Mouse (Mus musculus) kidney, embryonic 16.5 days (tissue): ENCODE results near the gene Slc3a2. TPM values are rescaled to one million over a fixed set of nuclear protein-coding genes. Genes with fewer than 3 reads are reported as not detected.

ENCODE experiments used
- ATAC-seq: fragments of 200-750 bp; cut with Nextera tagmentation; 2 replicates; pipeline ENCODE4 v1.8.0; 2017; ENCODE audit warnings: moderate TSS enrichment; ENCODE audit not compliant: low FRiP score, low TSS enrichment
- H3K27ac ChIP-seq: fragments of 300-500 bp; sonication (generic); 2 replicates; pipeline ENCODE4 v1.5.1; 2014; ENCODE audit warnings: low read length
- H3K27me3 ChIP-seq: fragments of 300-500 bp; sonication (generic); 2 replicates; pipeline ENCODE4 v1.6.1; 2014; ENCODE audit warnings: low read length, control low read depth, mixed read lengths; ENCODE audit not compliant: insufficient read depth
- H3K36me3 ChIP-seq: fragments of 300-500 bp; sonication (generic); 2 replicates; pipeline ENCODE4 v1.6.1; 2014; ENCODE audit warnings: low read length, control low read depth, mixed read lengths; ENCODE audit not compliant: insufficient read depth
- H3K4me1 ChIP-seq: fragments of 300-500 bp; sonication (generic); 2 replicates; pipeline ENCODE4 v1.6.1; 2014; ENCODE audit warnings: low read length, control low read depth, mixed read lengths; ENCODE audit not compliant: insufficient read depth
- H3K4me2 ChIP-seq: fragments of 300-500 bp; sonication (generic); replicated peaks from 2 replicates; pipeline ENCODE4 v1.6.1; 2014; ENCODE audit warnings: low read depth, low read length
- H3K4me3 ChIP-seq: fragments of 300-500 bp; sonication (generic); 2 replicates; pipeline ENCODE4 v1.5.1; 2014; ENCODE audit warnings: mild to moderate bottlenecking, low read length
- H3K9ac ChIP-seq: fragments of 300-500 bp; sonication (generic); replicated peaks from 2 replicates; pipeline ENCODE4 v1.6.1; 2014; ENCODE audit warnings: low read length
- H3K9me3 ChIP-seq: fragments of 300-500 bp; sonication (generic); 2 replicates; pipeline ENCODE4 v1.6.1; 2016; ENCODE audit warnings: low read length, control low read depth
- WGBS: fragments of 180-500 bp; shearing (Covaris S2); extraction: QIAGEN DNeasy Blood & Tissue Kit; methylation state at CpG from one replicate; pipeline ENCODE4 v1.1.7; 2014; 5-methylcytosine and 5-hydroxymethylcytosine counted together
- polyA plus RNA-seq: library from polyadenylated mRNA; unstranded; fragments of >200 nt; fragmentation: Nextera tagmentation; extraction: Ambion mirVana; gene quantifications from 2 replicates; pipeline ENCODE4 v1.2.1, GENCODE M21; 2015

Slc3a2 gene
- polyA plus RNA-seq, 1 experiment from 2014 or later: 141 TPM

DNA sequence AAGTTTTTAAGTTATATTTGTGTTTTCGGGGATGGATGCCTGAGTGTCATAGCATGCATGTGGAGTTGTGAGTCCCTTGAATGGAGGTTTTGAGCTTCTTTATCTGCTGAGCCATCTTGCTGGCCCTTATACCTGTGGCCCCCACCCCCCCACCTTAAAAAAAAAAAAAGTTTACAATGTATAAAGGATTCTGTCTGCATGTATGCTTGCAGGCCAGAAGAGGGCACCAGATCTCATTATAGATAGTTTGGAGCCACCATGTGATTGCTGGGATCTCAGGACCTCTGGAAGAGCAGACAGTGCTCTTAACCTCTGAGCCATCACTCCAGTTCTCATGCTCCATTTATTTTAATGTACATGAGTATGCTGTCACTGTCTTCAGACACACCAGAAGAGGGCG is 24.2 kb upstream of the Slc3a2 start:
- no peaks in the 10 kb centered on the region for H3K9me3 ChIP-seq
- H3K9ac ChIP-seq: no peak overlapping the region
- no peak overlapping the region for H3K4me2 ChIP-seq
- 63% methylated on average over 2 of the region's 2 CpGs for WGBS
- H3K27ac ChIP-seq: no peak overlapping the region
- H3K36me3 ChIP-seq: peaks cover 88% of the 10 kb centered on the region
- H3K27me3 ChIP-seq: no peaks in the 10 kb centered on the region
- no peak overlapping the region for H3K4me3 ChIP-seq
- H3K4me1 ChIP-seq: peaks cover 10% of the 10 kb centered on the region
- ATAC-seq: no peak

DNA sequence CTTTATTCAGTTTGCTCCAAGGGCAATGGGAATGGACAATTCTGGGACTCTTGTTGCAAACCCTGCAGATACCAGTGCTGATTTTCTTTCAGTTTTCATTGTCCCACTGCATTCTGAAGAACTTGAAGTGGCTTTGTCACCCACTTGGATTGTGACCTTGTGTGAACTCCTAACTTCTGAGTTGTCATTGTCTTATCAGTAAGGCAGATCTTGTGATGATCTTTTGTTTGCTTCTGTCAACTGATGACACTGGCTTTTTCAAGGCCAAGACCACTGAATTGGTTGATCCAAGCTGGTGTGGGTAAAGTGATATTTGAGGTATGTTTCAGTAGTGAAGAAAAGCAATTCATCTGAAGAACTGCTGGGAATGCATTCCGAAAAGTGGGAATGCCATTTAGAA is 22.2 kb upstream of the Slc3a2 start:
- Histone ChIP-seq H3K4me2 (no peak overlapping the region), H3K27me3 (no peaks in the 10 kb centered on the region), H3K4me1 (peaks cover 19% of the 10 kb centered on the region), H3K9me3 (no peaks in the 10 kb centered on the region), H3K9ac (no peak overlapping the region), H3K36me3 (peaks cover 71% of the 10 kb centered on the region), H3K4me3 (no peak overlapping the region), H3K27ac (no peak overlapping the region)
- 94% methylated on average over 1 of the region's 1 CpGs for WGBS
- no peak for ATAC-seq

GRCm38 (mm10) chr19:8742176-8742575 is 19.0 kb upstream of the Slc3a2 start:
- Histone ChIP-seq H3K27me3 (no peaks in the 10 kb centered on the region), H3K36me3 (peaks cover 57% of the 10 kb centered on the region), H3K4me3 (peak overlapping the region; percentile 89), H3K4me1 (peaks cover 22% of the 10 kb centered on the region), H3K4me2 (peak overlapping the region; percentile 99), H3K27ac (peak overlapping the region; percentile 98), H3K9me3 (no peaks in the 10 kb centered on the region), H3K9ac (peak overlapping the region; percentile 87)
- no peak for ATAC-seq
- 10% methylated on average over 14 of the region's 14 CpGs for WGBS

DNA sequence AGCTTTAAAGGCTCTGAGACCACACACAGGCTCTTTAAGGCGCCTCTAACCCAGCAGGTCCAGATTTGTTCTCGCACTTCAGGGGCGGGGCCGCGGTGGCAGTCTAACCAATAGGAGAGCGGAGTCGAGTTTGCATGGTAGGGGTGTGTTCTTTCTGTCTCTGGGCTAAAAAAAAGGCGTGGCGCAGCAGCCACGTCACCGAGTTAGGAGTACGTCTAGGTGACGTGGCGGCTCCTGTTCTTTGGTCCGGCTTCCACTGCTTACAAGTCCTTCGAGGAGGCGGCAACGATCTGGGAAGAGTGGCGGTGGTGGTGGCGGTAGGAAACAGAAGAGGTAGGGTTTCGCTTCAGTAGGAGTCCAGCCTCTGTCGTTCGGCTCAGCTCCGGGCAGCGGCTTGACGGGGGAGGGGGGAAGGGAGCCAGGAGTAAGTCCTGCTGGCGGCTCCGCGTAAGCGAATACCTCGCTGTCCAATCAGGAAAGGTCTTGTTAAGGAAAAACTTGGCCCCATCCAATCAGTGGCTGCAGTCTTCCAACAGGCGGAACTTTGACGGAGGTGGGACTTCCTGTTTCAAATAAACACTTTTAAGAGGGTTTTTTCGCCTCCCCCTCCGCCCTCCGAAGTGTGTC is 18.2 kb upstream of the Slc3a2 start, which contains the start of gene Stx5a:
Gene Stx5a (plus strand): TSS at position 171 of the 627 bp plus-strand sequence.
- Histone ChIP-seq H3K9ac (peak within 1 kb of the TSS; percentile 87), H3K9me3 (no peaks in the 10 kb centered on the region), H3K4me3 (peak within 1 kb of the TSS; percentile 89), H3K36me3 (peaks cover 50% of the 10 kb centered on the region), H3K27me3 (no peaks in the 10 kb centered on the region), H3K4me2 (peak within 1 kb of the TSS; percentile 99), H3K27ac (peak within 1 kb of the TSS; percentile 98), H3K4me1 (peaks cover 29% of the 10 kb centered on the region)
- ATAC-seq: peak; percentile 98
- WGBS: under 1% methylated on average over 36 of the region's 36 CpGs

DNA sequence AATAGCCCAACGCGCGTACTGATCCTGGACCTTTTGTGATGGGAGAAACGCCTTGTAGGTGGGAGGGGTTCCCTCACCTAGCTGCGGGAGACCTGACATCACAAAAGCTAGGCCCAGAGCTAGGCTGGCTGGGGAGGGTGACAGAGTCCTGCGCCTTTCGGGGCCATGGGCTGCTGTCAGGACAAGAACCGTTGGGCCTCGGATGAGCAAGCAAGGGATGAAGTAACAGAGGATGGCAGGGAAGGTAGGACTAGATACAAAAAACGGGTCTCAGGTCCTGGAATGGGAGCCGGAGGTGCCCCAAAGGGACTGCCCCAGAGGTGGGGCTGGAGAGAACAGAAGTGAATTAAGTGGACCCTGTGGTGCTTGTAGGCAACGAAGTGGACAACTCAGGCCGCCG is 17.4 kb upstream of the Slc3a2 start, which contains the start of gene 1700092M07Rik:
Gene 1700092M07Rik (plus strand): TSS at position 116 of the 400 bp plus-strand sequence.
- peak; percentile 2; the same call in 1 of the 2 replicates for ATAC-seq
- peak within 1 kb of the TSS; percentile 98 for H3K27ac ChIP-seq
- H3K4me3 ChIP-seq: peak within 1 kb of the TSS; percentile 89
- peak within 1 kb of the TSS; percentile 42 for H3K4me2 ChIP-seq
- no peaks in the 10 kb centered on the region for H3K9me3 ChIP-seq
- H3K27me3 ChIP-seq: no peaks in the 10 kb centered on the region
- WGBS: 58% methylated on average over 14 of the region's 14 CpGs
- peak within 1 kb of the TSS; percentile 87 for H3K9ac ChIP-seq
- H3K36me3 ChIP-seq: peaks cover 42% of the 10 kb centered on the region
- H3K4me1 ChIP-seq: peaks cover 29% of the 10 kb centered on the region

GRCm38 (mm10) chr19:8739646-8740045 is 16.5 kb upstream of the Slc3a2 start:
- no peak for ATAC-seq
- Histone ChIP-seq H3K27me3 (no peaks in the 10 kb centered on the region), H3K4me2 (no peak overlapping the region), H3K36me3 (peaks cover 33% of the 10 kb centered on the region), H3K9ac (no peak overlapping the region), H3K9me3 (no peaks in the 10 kb centered on the region), H3K4me3 (no peak overlapping the region), H3K27ac (no peak overlapping the region), H3K4me1 (peaks cover 33% of the 10 kb centered on the region)
- WGBS: 92% methylated on average over 6 of the region's 6 CpGs

GRCm38 (mm10) chr19:8738911-8739310 is 15.7 kb upstream of the Slc3a2 start:
- H3K27me3 ChIP-seq: no peaks in the 10 kb centered on the region
- no peaks in the 10 kb centered on the region for H3K9me3 ChIP-seq
- no peak overlapping the region for H3K27ac ChIP-seq
- 88% methylated on average over 7 of the region's 7 CpGs for WGBS
- H3K4me2 ChIP-seq: no peak overlapping the region
- H3K4me1 ChIP-seq: peaks cover 33% of the 10 kb centered on the region
- H3K36me3 ChIP-seq: peaks cover 30% of the 10 kb centered on the region
- ATAC-seq: no peak
- no peak overlapping the region for H3K4me3 ChIP-seq
- H3K9ac ChIP-seq: no peak overlapping the region

GRCm38 (mm10) chr19:8736160-8736467 is 12.9 kb upstream of the Slc3a2 start:
- 3% methylated on average over 11 of the region's 11 CpGs for WGBS
- no peak for ATAC-seq

DNA sequence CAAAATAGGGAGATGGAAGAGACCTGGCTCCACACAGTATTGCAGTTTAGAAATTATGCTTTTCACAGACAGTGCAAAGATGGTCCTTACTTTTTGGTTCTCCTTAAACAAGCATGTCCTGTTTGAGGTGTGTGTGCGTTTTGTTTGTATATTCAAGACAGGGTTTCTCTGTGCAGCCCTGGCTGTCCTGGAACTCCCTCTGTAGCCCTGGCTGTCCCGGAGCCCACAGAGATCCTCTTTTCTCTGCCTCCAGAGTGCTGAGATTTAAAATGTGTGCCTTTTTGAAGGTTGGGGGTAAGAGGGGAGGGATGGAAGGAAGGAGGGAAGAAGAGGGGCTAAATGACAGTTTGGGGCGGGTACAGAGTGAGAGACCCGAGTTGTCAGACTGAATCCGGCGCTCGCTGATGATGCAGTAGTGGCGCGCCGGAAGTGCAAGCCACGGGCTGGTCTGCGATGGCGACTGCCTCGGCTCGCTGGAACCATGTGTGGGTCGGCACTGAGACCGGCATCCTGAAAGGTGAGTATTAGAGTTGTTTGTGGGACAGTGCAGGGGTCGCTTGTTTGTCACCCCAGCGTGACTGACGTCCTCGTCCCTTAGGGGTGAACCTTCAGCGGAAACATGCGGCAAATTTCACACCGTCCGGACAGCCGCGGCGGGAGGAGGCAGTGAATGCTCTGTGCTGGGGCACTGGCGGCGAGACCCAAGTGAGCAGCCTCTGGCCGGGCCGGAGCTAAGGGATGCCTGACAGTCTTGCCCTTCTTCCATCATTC is 12.4 kb upstream of the Slc3a2 start, which contains the start of gene Wdr74:
Gene Wdr74 (plus strand): TSS at position 439 of the 771 bp plus-strand sequence.
- under 1% methylated on average over 32 of the region's 32 CpGs for WGBS
- peak within 1 kb of the TSS; percentile 97 for H3K4me3 ChIP-seq
- H3K27ac ChIP-seq: peak within 1 kb of the TSS; percentile 61

More at GRCm38 (mm10) chr19:8736160-8736467, 12.9 kb upstream of the Slc3a2 start:
- Histone ChIP-seq H3K27ac (peak overlapping the region; percentile 61), H3K4me3 (peak overlapping the region; percentile 97), H3K9ac (peak overlapping the region; percentile 86), H3K27me3 (no peaks in the 10 kb centered on the region), H3K4me1 (peaks cover 20% of the 10 kb centered on the region), H3K4me2 (peak overlapping the region; percentile 92), H3K36me3 (peaks cover 16% of the 10 kb centered on the region), H3K9me3 (no peaks in the 10 kb centered on the region)

GRCm38 (mm10) chr19:8734334-8734733 is 11.2 kb upstream of the Slc3a2 start:
- H3K36me3 ChIP-seq: peaks cover 15% of the 10 kb centered on the region
- no peaks in the 10 kb centered on the region for H3K9me3 ChIP-seq
- H3K4me2 ChIP-seq: no peak overlapping the region
- WGBS: 70% methylated on average over 3 of the region's 3 CpGs
- peaks cover 13% of the 10 kb centered on the region for H3K4me1 ChIP-seq
- ATAC-seq: no peak
- H3K27ac ChIP-seq: no peak overlapping the region
- H3K4me3 ChIP-seq: no peak overlapping the region
- no peak overlapping the region for H3K9ac ChIP-seq
- no peaks in the 10 kb centered on the region for H3K27me3 ChIP-seq

More for the DNA sequence above, 12.4 kb upstream of the Slc3a2 start, which contains the start of gene Wdr74:
- peak; percentile 94 for ATAC-seq
- H3K9me3 ChIP-seq: no peaks in the 10 kb centered on the region
- no peaks in the 10 kb centered on the region for H3K27me3 ChIP-seq
- peak within 1 kb of the TSS; percentile 86 for H3K9ac ChIP-seq
- H3K4me2 ChIP-seq: peak within 1 kb of the TSS; percentile 92
- H3K4me1 ChIP-seq: peaks cover 16% of the 10 kb centered on the region
- peaks cover 16% of the 10 kb centered on the region for H3K36me3 ChIP-seq
